Mouse (Mus musculus): ENCODE measurements around the gene Gm6676.
"Not testable (repeated sequence)": the region's sequence is repeated elsewhere in the genome, so short reads cannot be mapped to it uniquely, and the experiment has no call there.

Gene Gm6676

DNA sequence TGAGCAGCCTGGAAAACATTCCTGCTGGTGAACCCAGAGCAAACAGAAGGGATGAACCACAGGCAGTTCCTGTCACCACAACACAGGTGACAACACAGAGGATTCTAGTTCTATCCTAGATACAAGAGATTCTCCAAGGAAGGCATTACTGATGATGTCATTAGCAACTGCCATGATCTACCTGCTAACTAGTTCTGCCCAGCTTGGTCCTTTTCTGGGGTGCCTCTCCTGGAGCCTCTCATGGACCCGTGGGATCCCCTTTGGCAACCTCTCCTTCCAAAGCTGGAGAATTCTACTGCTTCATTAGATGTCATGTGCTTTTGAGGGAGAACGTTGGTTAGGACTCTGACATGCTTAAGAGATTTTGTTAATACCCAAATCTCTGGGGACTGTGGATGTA is at the start of gene Gm6676:
TSS of gene Gm6676 (minus strand) at position 101 of the 400 bp plus-strand sequence.
- DNase-seq = not testable (repeated sequence)

DNA sequence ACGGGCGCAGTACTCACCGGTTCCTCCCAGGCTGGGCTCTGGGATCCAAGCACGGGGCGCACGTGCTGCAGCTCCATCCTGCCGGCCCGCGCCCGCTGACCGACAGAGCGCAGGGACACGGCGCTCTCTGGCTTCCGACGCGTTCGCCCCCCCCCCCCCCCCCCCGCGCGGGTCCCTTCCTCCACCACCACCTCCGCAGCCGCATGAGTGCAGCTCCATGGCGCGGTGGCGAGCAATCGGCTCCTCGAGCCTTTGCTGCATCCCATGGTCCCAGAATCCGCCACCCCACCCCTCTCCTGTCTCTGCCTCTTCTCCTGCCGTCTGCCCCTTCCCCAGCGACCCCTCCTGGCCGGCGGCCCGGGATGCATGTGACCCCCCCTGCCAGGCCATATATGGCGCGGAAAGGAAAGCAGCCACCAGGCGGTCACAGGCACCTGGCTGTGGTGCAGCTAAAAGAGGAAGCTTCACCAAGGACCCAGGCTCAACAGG is 49.3 kb upstream of the Gm6676 start, which contains the start of gene Gm3512:
TSS of gene Gm3512 (minus strand) at position 51 of the 489 bp plus-strand sequence.
- peak; percentile 2 for DNase-seq

DNA sequence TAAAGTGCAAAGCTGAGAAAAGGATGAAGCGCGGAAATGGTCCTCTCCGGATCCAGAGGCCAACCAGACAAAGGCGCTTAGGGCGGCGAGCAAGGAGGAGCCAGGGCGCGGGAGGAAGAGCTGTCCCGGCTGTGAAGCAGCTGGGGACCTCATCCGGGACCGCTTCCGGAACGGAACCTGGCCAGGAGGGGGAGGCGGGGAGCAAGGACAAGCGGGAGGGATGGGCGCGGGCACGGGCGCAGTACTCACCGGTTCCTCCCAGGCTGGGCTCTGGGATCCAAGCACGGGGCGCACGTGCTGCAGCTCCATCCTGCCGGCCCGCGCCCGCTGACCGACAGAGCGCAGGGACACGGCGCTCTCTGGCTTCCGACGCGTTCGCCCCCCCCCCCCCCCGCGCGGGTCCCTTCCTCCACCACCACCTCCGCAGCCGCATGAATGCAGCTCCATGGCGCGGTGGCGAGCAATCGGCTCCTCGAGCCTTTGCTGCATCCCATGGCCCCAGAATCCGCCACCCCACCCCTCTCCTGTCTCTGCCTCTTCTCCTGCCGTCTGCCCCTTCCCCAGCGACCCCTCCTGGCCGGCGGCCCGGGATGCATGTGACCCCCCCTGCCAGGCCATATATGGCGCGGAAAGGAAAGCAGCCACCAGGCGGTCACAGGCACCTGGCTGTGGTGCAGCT is 19.9 kb downstream of the Gm6676 start:
- DNase-seq = peak; percentile 6 to 17

DNA sequence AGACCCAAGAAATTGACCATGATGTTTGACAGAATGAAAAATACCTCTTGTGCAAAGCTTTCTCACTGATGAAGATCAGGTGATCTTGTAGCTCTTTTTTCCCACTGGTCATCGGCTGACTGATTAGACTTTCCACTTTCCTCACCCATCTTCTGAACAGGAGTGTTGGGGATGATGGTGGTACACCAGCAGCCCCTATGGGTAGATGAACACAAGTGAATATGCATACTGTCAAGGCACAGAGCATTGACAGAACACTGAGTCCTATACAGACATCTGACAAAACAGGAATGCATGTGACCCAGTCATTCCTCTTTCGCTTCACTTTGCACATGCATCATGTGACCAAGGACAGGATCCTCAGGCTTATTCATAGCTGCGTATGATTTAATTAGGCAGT is 24.7 kb downstream of the Gm6676 start, which contains the start of gene Gm3696:
TSS of gene Gm3696 (minus strand) at position 101 of the 400 bp plus-strand sequence.
- not testable (repeated sequence) for DNase-seq
